Mouse (Mus musculus) adrenal gland, adult (tissue): ENCODE results near the gene Cdc26.

ENCODE experiments used
- DNase-seq, 2 experiments: peaks; one replicate each; pipeline ENCODE4 v3.0.0; 2022 to 2023; ENCODE audit warnings: low spot score in 1 of 2; ENCODE audit not compliant: inconsistent age in 2 of 2

Cdc26 gene

DNA sequence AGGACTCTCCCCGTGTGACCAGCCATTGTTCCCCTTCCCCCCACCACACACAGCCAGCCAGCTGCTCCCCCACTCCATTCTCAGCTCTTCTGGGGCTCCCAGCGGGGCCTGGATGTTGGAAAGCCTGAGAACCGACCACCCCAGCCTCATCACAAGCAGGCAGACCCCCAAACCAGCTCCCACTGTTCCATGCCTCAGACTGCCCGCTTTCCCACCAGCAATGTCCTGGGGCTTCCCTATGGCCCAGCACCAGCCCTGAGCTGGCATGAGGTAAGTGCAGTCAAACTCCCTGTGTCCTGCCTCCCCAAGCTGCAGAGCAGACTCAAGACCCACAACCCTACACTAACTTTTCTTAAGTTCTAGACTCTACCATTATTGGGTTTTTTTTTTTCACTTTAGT lies 2.3 kb downstream of the Cdc26 start:
- no peak for DNase-seq

DNA sequence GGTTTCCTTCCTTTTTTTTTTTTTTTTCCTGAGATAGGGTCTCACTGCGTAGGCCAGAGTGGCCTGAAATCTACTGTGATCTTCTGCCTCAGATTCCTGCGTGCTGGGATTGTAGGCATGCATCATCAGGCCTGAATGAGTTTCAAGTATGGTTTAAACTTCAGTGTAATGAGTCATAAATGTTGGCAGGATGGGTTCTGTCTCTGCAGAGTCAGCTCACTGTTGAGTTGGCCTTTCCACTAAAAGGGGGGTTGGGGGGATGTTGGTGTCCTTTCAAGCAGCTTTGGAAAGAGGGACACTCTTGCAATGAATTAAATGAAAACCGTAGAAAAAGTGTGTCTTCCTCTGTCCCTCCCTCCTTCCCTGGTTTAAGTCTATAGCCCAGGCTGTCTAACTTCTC lies 9.5 kb downstream of the Cdc26 start:
- peak; percentile 60 to 86 for DNase-seq

DNA sequence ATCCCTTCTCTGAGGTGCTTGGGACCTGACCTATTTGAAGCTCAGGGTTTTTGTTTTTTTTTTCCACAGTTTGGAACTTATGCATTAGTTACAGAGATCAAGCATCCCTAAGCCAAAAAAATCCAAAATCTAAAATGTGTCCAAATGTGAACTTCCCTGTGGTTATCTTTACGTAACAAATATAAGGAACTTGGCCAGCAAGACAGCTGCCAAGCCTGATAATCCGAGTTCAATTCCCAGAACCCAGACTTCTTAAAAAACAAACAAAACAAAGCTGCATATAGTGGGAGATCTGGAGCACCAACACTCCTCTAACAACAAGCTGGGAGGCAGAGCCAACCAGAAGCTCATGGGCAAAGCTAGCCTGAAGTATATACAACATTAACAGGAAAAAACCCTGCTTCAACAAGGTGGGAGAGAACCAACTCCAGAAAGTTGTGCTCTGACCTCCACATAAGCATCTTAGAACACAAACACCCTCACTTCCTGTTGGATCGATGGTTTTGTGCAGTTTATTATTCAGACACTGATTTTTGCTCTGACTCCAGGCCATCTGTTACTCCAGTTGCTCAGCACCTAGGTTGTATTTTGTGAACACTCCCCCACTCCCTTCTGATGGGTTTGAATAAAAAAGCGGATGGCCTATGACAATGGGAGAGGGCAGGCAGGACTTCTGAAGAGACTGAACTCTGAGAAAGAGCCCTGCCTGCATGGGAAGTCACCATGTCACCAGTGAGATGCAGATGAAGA lies 10.7 kb downstream of the Cdc26 start:
- no peak for DNase-seq

DNA sequence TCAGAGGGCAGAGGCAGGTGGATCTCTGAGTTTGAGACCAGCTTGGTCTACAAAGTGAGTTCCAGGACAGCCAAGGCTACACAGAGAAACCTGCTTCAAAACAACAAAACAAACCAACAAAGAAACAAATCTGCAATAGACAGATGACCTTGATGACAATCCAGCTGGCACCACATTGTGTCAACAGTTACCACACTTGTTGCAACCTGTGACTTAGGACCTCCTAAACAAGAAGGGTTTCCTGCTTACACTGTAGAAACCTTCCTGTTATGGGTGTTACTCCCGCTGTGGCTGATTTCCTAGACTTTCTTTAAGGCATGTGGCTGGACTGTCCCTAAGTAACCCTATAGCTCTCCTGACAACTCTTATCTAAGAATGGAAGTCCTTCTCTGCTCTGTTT lies 12.6 kb downstream of the Cdc26 start:
- peak in 1 of 2 experiments; percentile 82 for DNase-seq

DNA sequence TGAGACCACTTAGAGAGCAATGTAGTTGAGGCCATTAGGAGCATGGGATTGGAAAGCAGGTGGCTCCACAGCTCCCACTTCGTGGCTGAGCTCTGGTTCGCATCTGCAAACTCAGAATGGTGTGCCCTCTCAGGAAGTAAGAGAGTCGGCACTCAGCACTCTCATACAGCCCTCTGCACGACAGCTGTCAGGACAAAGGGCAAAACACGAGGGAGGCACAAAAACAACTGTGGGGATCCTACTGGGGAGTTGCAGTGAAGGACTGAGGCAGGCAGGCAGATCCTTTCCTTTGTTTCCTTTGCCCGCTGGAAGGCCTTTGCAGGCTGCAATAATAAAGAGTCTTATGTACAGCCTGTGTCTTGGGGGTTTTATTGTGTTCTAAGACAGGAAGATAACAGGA lies 15.0 kb downstream of the Cdc26 start:
- DNase-seq = no peak

DNA sequence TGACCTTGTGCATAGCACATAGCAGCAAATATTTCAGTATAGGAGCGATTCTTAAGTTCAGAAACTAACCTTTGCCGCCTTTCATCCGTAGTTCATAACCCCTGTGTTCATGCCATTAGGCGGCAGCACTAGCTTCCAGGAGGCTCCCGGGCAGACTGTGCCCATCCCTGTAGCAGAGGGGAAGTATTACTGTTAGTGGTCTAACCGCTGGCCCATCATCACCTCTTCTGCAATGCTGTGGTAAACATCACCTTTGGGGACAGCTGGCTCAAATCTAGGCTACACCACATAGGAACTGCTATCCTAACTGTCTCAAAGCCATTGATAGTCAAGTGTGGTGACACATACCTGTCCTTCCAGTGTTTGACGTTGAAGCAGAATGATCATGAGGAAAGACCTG lies 16.6 kb downstream of the Cdc26 start:
- DNase-seq = no peak

DNA sequence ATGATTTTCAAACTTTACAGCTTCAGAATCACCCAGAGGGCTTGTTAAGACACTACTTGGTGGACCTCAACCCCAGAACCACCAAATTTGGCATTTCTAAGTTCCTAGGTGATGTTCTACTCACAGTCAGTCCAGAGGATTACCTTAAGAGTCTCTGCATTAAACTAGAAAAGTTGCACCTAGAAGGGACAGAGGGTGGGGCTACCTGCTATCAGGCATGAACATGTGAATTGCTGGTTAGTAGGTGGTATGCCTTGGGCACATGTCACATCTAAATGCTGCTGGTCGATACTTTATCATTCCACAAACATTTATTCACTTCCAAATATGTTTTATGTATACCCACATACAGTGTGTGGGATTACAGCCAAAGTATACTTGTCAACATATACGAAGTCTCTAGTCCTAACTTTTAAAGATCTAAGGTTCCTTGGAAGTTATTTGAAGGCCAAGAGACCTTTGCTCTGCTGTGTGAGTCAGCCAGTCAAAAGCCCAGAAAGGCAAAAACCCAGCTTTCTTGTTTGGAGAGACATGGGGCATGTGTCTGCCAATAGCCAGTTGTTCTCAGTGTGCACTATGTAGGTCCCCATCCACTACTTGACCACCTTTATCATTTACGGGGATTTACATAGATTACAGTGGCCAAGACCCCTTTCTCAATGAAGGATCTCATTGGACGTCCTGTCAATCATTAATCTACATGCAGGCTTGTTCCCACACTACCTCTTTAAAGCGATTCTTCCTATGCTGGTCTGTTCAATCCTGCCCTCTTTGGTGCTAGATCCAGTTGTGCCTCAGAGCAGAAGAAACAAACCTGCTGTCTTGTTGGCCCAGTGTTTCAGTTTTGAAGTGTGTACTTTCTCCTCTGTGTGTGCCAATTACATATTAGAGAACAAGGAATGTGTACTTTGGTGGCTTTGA lies 18.6 kb downstream of the Cdc26 start:
- DNase-seq = no peak

DNA sequence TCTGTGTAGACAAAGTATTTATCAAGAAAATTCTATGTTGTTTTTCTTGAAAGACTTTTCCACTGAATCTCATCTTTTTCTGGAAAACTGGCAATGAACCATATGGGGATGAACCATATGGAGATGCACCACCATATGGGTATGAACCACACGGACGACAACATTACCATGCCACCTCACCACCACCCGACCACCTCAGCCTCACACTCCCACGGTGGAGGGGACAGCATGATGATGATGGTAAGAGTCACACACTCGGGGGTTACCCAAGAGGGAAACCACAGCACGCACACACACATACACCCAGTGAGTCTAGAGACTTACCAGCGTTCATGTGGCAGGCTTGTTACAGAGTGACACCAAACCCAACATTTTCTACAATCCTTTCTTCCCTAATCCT lies 23.0 kb downstream of the Cdc26 start:
- DNase-seq = no peak

DNA sequence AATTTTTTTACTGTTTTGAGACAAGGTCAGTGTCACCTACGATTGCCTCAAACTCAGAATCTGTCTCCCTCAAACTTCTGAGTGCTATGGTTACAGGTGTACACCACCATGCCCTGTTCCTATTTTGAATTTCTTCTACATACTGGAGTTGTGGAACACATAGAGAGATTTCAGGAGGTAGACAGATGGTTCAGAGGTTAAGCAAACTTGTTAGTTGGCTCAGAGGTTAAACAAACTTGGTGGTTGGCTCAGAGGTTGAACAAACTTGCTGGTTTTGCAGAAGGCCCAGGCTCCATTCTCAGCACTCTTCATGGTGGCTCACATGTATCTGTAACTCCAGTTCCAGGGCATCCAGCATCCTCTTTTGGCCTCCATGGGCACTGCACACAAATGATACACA lies 24.3 kb downstream of the Cdc26 start:
- no peak for DNase-seq

DNA sequence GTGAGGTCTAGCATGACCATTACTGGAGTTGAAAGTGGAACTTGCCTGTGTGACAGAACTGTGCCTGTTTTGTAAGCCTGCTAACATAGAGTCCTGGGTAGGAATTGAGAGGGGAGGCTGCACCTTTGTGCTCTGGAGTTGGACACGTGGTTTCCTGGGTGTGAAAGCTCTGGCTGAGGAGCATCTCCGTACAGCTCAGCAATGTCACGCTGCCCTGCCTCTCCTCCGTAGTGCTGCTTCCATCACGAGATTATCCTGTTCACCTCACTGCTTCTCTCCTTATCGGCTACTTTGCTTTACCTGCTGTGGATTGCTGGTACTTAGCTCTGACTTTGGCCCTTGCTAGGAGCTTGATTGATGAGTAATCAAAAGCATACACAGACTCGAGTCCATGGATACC lies 24.7 kb downstream of the Cdc26 start:
- DNase-seq = no peak

DNA sequence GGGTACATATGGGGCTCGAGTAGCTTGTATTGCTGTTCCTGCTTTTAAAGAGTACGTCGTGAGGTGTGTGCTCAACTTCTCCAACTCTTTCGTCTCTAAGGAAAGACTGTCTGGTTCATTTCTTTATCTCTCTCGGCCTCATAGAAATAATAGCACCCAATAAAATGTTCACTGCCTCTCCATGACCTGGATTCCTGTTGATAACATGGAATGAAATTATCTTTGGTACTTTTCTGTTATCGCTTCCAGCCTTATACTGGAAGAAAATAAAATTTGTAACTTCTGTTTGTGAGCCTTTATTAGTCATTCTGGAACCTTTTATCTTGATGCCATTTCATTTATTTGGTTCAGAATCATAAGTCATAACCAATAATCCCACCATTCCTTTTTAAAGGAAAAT lies 25.2 kb downstream of the Cdc26 start:
- DNase-seq = no peak

DNA sequence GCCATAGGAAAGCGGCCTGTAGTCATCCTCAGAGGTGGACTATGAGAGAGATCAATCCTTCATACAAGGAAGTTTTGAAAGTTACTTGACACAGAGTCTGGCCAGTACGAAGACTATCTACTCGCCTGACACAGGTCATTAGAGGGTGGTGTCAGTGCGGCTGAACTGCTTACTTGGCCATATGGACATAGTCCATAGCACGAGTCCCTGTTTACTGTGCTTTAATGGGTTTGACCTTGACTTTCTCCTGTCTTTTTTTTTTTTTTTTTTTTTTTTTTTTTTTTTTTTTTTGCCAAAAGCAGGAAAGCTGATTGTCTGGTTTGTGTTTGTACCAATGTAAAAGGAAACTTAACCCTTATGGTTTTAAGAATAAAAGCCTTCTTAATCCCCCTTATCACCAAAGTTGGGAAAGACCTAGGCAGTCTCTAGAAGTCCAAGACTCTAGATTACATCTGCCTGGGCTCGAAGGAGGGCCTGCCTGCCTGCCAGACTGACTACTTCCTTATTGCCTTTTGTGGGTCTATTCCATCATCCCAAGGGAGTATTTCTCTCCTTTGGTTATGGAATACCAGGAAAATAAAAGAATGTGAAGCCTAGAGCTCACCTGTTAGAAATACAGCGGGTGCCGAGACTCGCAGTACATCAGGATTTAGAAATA lies 28.6 kb downstream of the Cdc26 start:
- no peak for DNase-seq

DNA sequence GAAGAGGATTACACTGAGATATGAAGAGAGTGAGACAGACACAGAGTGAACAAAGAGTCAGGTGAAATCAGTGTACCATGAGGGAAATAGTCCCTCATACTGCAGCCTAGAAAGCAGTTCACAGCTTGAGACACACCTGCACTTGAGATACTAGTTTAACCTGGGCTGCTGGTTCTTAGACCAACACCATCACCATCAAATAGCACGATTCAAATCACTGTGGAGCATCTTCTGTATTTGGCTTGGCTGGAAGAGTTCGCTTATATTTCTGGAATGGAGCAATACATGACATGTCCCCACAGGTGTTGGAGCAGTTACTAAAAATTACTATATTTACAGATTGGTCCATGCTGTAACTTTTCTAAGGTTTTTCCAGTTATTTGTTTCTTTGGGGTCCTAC lies 32.3 kb downstream of the Cdc26 start:
- DNase-seq = no peak

DNA sequence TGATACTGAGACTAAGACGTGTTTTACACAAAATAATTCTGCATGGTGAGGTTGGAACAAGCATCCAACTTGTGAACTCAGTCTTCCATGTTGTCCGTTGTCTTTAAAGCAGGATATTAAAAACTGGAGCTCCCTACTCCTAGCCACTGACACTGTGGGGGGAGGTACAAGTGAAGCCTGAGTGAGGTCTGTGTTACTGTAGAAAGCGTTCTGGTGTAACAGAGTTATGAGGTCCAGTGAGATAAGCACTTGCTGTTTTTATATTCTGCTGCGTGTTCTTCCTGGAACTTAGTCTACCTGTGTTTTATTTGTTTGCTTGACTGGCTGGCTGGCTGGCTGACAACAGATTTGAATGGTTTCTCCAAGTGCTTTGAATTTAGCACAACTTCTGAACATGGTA lies 34.1 kb downstream of the Cdc26 start:
- no peak for DNase-seq

DNA sequence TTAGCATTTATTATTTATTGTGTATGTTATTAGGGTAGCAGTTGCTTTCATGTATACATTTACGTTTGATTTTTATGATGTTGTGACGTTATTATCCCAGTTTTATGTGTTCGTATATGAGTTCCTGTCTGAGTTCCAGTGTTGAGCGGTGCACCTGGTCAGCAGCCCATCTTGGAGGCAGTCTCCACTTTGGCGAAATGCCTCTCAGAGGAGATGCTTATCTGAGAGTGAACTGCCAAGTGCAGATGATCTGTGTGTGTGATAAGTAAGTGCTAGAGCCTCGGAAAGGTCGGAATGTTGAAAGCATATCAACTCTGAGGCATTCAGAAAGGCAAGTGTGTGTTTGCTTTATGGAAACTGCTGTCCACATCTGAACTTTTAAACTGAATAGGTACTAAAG lies 34.8 kb downstream of the Cdc26 start:
- DNase-seq = no peak

DNA sequence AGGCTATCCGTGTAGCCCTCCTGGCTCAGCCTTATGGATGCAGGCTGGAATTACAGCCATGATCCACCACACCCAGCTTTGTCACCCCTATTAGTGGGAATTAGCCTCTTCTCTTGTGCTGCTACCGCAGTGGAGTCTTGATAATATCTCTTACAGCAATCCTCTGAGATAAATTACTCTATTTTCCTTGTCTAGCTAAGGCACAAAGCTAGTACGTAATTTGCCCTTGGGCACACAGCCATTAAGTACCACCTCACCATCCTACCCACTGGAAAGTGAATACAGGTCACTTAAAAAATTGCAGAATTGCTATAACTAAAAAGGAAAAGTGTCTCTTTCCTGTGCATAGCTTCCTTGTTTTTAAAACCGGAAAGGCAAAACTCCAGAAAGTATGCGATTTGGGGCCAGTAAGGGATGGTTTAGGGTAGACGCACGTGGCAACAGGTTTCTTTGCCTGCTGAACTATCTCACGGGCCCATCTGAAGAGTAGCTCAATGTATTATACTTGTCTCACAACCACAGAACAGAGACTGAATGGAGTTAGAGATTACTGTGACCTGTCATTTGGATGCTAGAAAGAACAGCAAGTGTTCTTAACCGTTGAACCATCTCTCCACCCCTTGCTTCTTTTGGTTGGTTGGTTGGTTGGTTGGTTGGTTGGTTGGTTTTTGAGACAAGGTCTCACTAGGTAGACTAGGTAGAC lies 35.5 kb downstream of the Cdc26 start:
- peak; percentile 36 to 60 for DNase-seq

DNA sequence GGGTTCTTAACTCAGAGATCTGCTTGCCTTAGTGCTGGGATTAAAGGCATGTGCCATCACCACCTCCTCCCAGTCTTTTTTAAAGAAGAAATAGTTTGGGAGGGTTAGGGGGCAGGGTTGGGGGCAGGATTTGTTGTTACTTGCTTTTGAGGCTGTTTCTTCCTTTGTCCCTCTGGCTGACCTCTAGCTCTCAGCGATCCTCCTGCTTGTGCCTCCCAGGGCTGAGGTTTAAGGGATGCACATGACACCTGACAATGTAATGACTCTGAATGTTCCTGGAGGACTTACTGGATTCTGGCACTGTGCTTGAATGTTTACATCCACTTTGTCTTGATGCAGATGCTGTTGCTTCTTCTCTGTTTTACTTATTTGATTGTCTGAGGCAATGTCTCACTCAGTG lies 36.0 kb downstream of the Cdc26 start:
- no peak for DNase-seq

DNA sequence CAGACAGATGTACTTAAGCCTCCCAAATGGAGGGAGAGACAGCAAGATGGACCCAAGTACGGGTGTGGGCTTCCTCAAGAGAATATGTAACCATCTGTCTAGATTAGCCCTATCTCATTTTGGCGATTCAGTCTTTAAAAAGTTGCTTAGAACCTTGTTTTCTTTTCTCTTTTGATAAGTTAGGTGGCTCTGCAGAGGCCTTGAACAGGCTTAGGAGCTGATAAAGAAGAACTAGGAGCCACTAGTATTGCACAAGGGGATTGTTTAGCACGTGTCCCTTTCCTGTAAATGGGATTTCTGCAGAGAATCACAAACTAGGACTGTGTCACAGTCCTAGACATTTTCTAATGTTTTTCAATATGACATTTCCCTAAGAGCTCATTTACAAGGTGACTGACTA lies 39.4 kb downstream of the Cdc26 start:
- DNase-seq = no peak

DNA sequence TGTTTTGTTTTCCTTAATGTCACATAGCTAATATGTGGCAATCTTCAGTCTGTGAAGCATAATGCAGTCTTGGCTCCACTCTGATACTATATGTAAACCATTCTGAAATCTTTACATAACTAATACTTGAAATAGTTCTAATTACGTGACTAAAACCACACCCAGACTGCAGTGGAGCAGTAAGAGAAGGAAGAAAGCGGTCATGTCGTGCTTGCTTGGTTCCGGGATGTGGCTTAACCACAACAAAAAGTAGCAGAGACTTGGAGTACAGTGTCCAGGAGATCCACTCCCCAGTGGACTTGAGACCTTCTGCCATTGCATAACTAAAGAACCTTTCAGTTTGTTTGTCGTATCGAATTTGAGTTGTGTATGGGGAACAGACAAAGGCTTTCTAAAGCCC lies 40.9 kb downstream of the Cdc26 start:
- DNase-seq = no peak

DNA sequence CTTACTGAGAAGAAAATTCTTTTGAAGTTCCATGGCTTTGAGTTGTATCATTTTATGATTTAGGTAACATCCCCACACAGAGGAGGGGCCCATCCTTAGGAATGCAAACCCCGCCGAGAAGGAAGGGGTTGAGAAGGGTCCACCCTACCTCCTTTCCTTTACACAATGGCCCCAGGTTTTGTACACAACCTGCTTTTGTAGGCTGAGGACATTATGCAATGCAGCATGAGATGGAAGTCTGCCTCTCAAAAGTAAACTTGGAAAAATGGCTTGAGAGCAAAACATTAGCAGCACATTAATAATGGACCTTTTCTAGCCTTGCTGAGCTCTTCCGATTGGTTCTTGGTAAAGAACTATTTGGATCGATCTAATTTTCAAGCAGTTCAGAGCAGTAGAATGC lies 42.2 kb downstream of the Cdc26 start:
- no peak for DNase-seq

DNA sequence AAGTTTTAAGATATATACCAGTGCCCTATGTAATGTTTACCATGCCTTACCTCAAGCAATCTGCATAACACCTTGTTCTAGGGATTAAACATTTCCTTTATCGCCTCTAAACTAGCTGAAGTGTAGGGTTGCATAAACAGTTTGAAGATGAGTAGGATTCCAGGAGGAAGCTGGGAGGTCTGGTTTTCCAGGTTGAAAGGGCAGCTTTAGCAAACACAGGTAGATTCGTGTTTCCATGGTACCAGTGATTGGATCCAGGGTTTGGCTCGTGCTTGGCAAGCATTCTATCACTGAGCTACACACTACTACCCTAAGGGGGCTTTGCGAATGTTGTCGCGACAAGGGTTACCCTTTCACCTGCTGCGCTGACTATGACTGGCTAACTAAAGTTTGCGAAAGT lies 44.1 kb downstream of the Cdc26 start:
- DNase-seq = peak in 1 of 2 experiments; percentile 21
